Mouse (Mus musculus): ENCODE measurements at regions not wholly inside any gene's neighbourhood (a gene's known extent, or its start where the extent isn't known, plus 50 kb on each side); places are given as distances from the start of the nearest gene placed in this dataset.

DNA sequence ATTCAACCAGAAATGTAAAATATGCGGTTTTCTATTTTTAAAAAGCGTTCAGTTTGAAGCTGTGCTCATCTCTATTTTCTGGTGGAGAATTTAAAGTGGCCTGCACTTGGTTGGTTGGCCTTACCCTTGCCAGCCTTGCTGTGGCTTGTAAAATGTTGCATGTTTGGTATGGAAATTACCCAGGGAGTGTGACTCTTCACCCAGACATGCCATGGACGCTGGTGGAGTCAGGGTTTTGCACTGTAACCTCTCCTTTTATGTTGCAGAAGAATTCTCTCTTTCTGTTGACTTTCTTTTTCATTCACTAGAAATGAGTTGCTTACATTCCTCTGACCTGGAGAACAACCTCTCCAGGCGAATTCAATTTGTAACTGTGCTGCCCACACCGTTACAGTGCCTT lies 157.5 kb upstream of the Gorab start:
- Histone ChIP-seq H3K4me1 (ENCODE audit: insufficient read depth, low read length) (no peaks in the 10 kb centered on the region), H3K4me3 (ENCODE audit: low read length) (no peak overlapping the region), H3K9me3 (ENCODE audit: low read length) (no peaks in the 10 kb centered on the region), H3K36me3 (ENCODE audit: insufficient read depth, low read length) (no peaks in the 10 kb centered on the region), H3K9ac (replicated peaks; ENCODE audit: low read length) (no peak overlapping the region), H3K27me3 (ENCODE audit: insufficient read depth, low read length) (no peaks in the 10 kb centered on the region), H3K4me2 (replicated peaks; ENCODE audit: low read depth, low read length) (no peak overlapping the region), H3K27ac (ENCODE audit: low read length) (no peak overlapping the region)
- 71% methylated on average over 5 of the region's 5 CpGs for WGBS
- ATAC-seq (ENCODE audit: low FRiP score, low TSS enrichment) = no peak

- Histone ChIP-seq H3K36me3 (ENCODE audit: insufficient read depth, low read length) (no peaks in the 10 kb centered on the region), H3K9me3 (ENCODE audit: low read length) (no peaks in the 10 kb centered on the region), H3K9ac (replicated peaks; ENCODE audit: low read length) (no peak overlapping the region), H3K27ac (ENCODE audit: low read length) (no peak overlapping the region), H3K4me2 (replicated peaks; ENCODE audit: low read depth, low read length) (no peak overlapping the region), H3K4me1 (ENCODE audit: insufficient read depth, low read length) (no peaks in the 10 kb centered on the region), H3K27me3 (ENCODE audit: insufficient read depth, low read length) (no peaks in the 10 kb centered on the region), H3K4me3 (ENCODE audit: low read length) (no peak overlapping the region)
- WGBS = 69% methylated on average over 8 of the region's 8 CpGs
- no peak for ATAC-seq (ENCODE audit: low FRiP score, low TSS enrichment)
Measured at GRCm38 (mm10) chr1:163560276-163560943, 156.9 kb upstream of the Gorab start.

GRCm38 (mm10) chr1:163557875-163558274 lies 154.4 kb upstream of the Gorab start:
- Histone ChIP-seq H3K9me3 (ENCODE audit: low read length) (no peaks in the 10 kb centered on the region), H3K27ac (ENCODE audit: low read length) (no peak overlapping the region), H3K36me3 (ENCODE audit: insufficient read depth, low read length) (no peaks in the 10 kb centered on the region), H3K9ac (replicated peaks; ENCODE audit: low read length) (no peak overlapping the region), H3K4me1 (ENCODE audit: insufficient read depth, low read length) (no peaks in the 10 kb centered on the region), H3K4me2 (replicated peaks; ENCODE audit: low read depth, low read length) (no peak overlapping the region), H3K4me3 (ENCODE audit: low read length) (no peak overlapping the region), H3K27me3 (ENCODE audit: insufficient read depth, low read length) (no peaks in the 10 kb centered on the region)
- no peak for ATAC-seq (ENCODE audit: low FRiP score, low TSS enrichment)
- 85% methylated on average over 7 of the region's 7 CpGs for WGBS

DNA sequence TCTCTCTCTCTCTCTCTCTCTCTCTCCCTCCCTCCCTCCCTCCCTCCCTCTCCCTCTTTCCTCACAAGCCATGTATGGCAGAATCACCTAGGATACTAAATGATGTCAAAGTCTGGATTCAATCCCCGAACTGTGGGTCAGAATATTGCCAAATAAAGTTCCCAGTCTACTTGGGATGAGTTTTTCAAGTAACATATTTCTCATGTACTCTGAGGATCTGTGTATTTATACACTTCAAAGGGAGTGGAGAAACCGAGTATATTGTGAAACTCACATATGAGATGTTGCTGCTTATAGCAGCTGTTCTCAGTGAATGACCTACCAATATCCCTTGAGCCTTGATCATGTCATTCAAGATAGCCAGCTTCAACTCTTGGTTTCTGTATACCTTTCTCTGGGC lies 151.7 kb upstream of the Gorab start:
- WGBS = 85% methylated on average over 2 of the region's 2 CpGs
- no peaks in the 10 kb centered on the region for H3K36me3 ChIP-seq (ENCODE audit: insufficient read depth, low read length)
- H3K4me2 ChIP-seq (replicated peaks; ENCODE audit: low read depth, low read length) = no peak overlapping the region
- H3K4me3 ChIP-seq (ENCODE audit: low read length) = no peak overlapping the region
- no peaks in the 10 kb centered on the region for H3K27me3 ChIP-seq (ENCODE audit: insufficient read depth, low read length)
- no peaks in the 10 kb centered on the region for H3K9me3 ChIP-seq (ENCODE audit: low read length)
- H3K4me1 ChIP-seq (ENCODE audit: insufficient read depth, low read length) = no peaks in the 10 kb centered on the region
- no peak for ATAC-seq (ENCODE audit: low FRiP score, low TSS enrichment)
- no peak overlapping the region for H3K9ac ChIP-seq (replicated peaks; ENCODE audit: low read length)
- H3K27ac ChIP-seq (ENCODE audit: low read length) = no peak overlapping the region

DNA sequence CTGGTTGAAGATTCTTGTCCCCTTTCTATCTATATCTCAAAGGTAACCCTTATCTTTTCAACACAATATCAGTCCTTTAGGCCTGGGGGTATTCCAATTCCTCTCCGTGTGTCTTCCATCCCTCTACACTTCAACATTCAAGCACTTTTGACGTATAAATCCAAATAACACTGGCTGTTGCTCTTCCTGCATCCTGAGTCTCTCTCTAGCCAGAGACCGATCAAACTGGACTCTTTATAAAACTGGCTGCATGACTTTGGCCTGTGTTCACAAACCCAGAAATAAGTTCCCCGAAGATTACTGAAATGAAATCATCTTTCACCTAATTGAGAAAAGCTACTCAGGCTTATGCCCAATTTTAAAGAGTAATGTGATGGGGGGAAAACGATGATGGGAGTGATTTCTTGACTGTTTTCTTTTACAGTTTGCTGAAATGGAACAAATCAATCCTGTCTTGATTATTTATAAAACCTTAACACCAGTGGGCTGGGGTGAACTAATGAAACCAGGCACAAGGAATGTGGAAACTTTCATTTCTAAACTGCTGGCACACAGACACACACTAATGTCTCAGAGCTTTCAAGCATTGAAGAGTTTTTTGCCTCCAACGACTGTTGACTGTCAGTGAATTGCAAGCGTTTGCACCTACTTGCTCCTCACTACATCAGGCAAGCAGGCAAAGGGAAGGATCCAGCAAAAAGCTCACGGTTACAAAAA lies 135.5 kb upstream of the Gorab start:
- Histone ChIP-seq H3K4me3 (ENCODE audit: low read length) (no peak overlapping the region), H3K9ac (replicated peaks; ENCODE audit: low read length) (no peak overlapping the region), H3K4me1 (ENCODE audit: insufficient read depth, low read length) (no peaks in the 10 kb centered on the region), H3K36me3 (ENCODE audit: insufficient read depth, low read length) (no peaks in the 10 kb centered on the region), H3K4me2 (replicated peaks; ENCODE audit: low read depth, low read length) (no peak overlapping the region), H3K27ac (ENCODE audit: low read length) (no peak overlapping the region), H3K27me3 (ENCODE audit: insufficient read depth, low read length) (no peaks in the 10 kb centered on the region), H3K9me3 (ENCODE audit: low read length) (no peaks in the 10 kb centered on the region)
- ATAC-seq (ENCODE audit: low FRiP score, low TSS enrichment) = no peak
- 84% methylated on average over 8 of the region's 8 CpGs for WGBS

GRCm38 (mm10) chr1:163530563-163530962 lies 127.1 kb upstream of the Gorab start:
- ATAC-seq (ENCODE audit: low FRiP score, low TSS enrichment) = no peak
- Histone ChIP-seq H3K27ac (ENCODE audit: low read length) (no peak overlapping the region), H3K36me3 (ENCODE audit: insufficient read depth, low read length) (no peaks in the 10 kb centered on the region), H3K4me3 (ENCODE audit: low read length) (no peak overlapping the region), H3K4me2 (replicated peaks; ENCODE audit: low read depth, low read length) (no peak overlapping the region), H3K9me3 (ENCODE audit: low read length) (no peaks in the 10 kb centered on the region), H3K4me1 (ENCODE audit: insufficient read depth, low read length) (no peaks in the 10 kb centered on the region), H3K27me3 (ENCODE audit: insufficient read depth, low read length) (no peaks in the 10 kb centered on the region), H3K9ac (replicated peaks; ENCODE audit: low read length) (no peak overlapping the region)
- 83% methylated on average over 4 of the region's 4 CpGs for WGBS

GRCm38 (mm10) chr1:163517966-163518365 lies 114.5 kb upstream of the Gorab start:
- Histone ChIP-seq H3K4me1 (ENCODE audit: insufficient read depth, low read length) (no peaks in the 10 kb centered on the region), H3K27ac (ENCODE audit: low read length) (no peak overlapping the region), H3K9ac (replicated peaks; ENCODE audit: low read length) (no peak overlapping the region), H3K27me3 (ENCODE audit: insufficient read depth, low read length) (no peaks in the 10 kb centered on the region), H3K4me2 (replicated peaks; ENCODE audit: low read depth, low read length) (no peak overlapping the region), H3K36me3 (ENCODE audit: insufficient read depth, low read length) (no peaks in the 10 kb centered on the region), H3K9me3 (ENCODE audit: low read length) (no peaks in the 10 kb centered on the region), H3K4me3 (ENCODE audit: low read length) (no peak overlapping the region)
- ATAC-seq (ENCODE audit: low FRiP score, low TSS enrichment) = no peak
- WGBS = 72% methylated on average over 5 of the region's 5 CpGs

GRCm38 (mm10) chr1:163512847-163513246 lies 109.4 kb upstream of the Gorab start:
- H3K9me3 ChIP-seq (ENCODE audit: low read length) = no peaks in the 10 kb centered on the region
- H3K27me3 ChIP-seq (ENCODE audit: insufficient read depth, low read length) = no peaks in the 10 kb centered on the region
- no peak overlapping the region for H3K4me2 ChIP-seq (replicated peaks; ENCODE audit: low read depth, low read length)
- no peak overlapping the region for H3K9ac ChIP-seq (replicated peaks; ENCODE audit: low read length)
- no peak overlapping the region for H3K27ac ChIP-seq (ENCODE audit: low read length)
- no peak overlapping the region for H3K4me3 ChIP-seq (ENCODE audit: low read length)
- H3K4me1 ChIP-seq (ENCODE audit: insufficient read depth, low read length) = no peaks in the 10 kb centered on the region
- no peak for ATAC-seq (ENCODE audit: low FRiP score, low TSS enrichment)
- no peaks in the 10 kb centered on the region for H3K36me3 ChIP-seq (ENCODE audit: insufficient read depth, low read length)

- Histone ChIP-seq H3K27ac (ENCODE audit: low read length) (no peak overlapping the region), H3K4me1 (ENCODE audit: insufficient read depth, low read length) (no peaks in the 10 kb centered on the region), H3K9me3 (ENCODE audit: low read length) (no peaks in the 10 kb centered on the region), H3K27me3 (ENCODE audit: insufficient read depth, low read length) (no peaks in the 10 kb centered on the region), H3K4me3 (ENCODE audit: low read length) (no peak overlapping the region), H3K4me2 (replicated peaks; ENCODE audit: low read depth, low read length) (no peak overlapping the region), H3K9ac (replicated peaks; ENCODE audit: low read length) (no peak overlapping the region), H3K36me3 (ENCODE audit: insufficient read depth, low read length) (no peaks in the 10 kb centered on the region)
- ATAC-seq (ENCODE audit: low FRiP score, low TSS enrichment) = no peak
- 48% methylated on average over 1 of the region's 1 CpGs for WGBS
Measured at GRCm38 (mm10) chr1:163512008-163512407, 108.5 kb upstream of the Gorab start.

DNA sequence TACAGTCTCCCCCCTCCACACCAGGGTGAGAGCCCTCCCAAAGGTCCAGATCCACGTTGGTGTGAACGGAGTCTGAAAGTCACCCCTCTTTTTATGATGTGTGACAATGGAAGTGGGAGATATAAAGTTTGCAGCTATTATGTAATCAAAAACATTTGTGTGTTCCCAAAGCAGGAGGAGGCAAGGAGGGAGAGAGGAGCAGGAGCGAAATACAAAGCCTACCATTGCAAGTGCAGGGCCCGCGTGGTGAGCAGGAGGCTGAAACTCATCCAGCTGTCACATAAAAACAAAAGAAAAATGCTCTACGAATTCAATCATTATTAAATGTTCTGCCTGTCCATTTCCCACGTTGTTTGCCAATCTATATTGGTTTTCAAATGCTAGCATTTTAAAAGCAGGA lies 101.6 kb upstream of the Gorab start:
- H3K9me3 ChIP-seq (ENCODE audit: low read length) = no peaks in the 10 kb centered on the region
- ATAC-seq (ENCODE audit: low FRiP score, low TSS enrichment) = no peak

More for the DNA sequence above, 101.6 kb upstream of the Gorab start:
- WGBS = 52% methylated on average over 7 of the region's 7 CpGs
- Histone ChIP-seq H3K4me2 (replicated peaks; ENCODE audit: low read depth, low read length) (no peak overlapping the region), H3K27me3 (ENCODE audit: insufficient read depth, low read length) (no peaks in the 10 kb centered on the region), H3K4me1 (ENCODE audit: insufficient read depth, low read length) (no peaks in the 10 kb centered on the region), H3K9ac (replicated peaks; ENCODE audit: low read length) (no peak overlapping the region), H3K36me3 (ENCODE audit: insufficient read depth, low read length) (no peaks in the 10 kb centered on the region), H3K4me3 (ENCODE audit: low read length) (no peak overlapping the region), H3K27ac (ENCODE audit: low read length) (no peak overlapping the region)

Measured in kidney, embryonic 16.5 days (tissue).